Mouse (Mus musculus): ENCODE results near the gene Josd1. TPM values are rescaled to one million over a fixed set of nuclear protein-coding genes. Genes with fewer than 3 reads are reported as not detected.
A peak's percentile ranks its signal among the peaks of the same experiment; 100 is the strongest.

Gene Josd1
- polyA plus RNA-seq, 1 experiment = 32.0 TPM

DNA sequence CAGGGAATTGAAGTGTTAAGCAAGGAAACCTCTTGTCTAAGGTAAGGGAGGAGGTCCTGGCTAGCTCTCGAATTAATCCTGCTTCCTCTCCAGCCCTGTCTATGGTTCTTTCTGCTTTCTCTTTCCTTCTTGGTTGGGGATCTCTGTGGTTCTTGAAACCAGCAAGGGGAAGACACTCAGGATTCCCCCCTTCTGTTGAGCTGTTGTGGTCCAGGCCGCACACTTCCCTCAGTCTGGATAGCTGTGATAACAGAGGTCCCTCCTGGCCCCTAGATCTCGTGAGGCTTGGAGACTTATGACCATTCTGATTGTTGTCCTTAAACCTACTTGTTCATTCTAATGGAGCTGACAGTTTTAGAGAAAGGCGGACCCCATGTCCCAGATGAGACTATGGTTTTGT is 6.8 kb upstream of the Josd1 start:
- Histone ChIP-seq H3K4me3 (ENCODE audit: insufficient read depth, low read length) (no peak overlapping the region), H3K4me1 (ENCODE audit: control insufficient read depth, insufficient read depth, low read length) (no peaks in the 10 kb centered on the region; the same call in none of the 2 replicates), H3K27ac (ENCODE audit: insufficient read depth, low read length) (no peak overlapping the region)
- TF ChIP-seq POLR2A (IDR thresholded peaks at IDR 0.05; ENCODE audit: low read depth, low read length) (no peak), CTCF (IDR thresholded peaks at IDR 0.05; ENCODE audit: borderline replicate concordance, insufficient read depth, low read length) (no peak)

DNA sequence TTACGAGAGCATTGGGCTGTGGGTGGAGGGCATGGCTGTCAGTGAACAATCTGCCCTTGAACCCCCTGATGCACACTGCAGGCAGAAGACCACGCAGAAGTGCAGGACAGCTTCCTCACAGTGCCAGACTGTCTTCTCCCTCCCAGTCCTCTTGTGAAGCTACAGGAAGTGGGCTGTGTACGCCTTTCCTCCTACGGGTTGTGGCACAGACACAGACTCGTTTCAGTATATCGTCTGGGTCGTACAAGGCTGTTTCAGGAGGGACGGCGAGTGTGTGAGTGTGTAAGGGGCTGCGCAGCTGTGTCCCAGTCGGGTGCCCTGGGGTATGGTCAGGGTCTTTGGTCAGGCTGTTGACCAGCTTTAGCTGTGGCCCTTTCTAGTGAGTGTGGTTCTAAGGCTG is 6.0 kb upstream of the Josd1 start:
- no peak for TF ChIP-seq POLR2A (IDR thresholded peaks at IDR 0.05; ENCODE audit: low read depth, low read length)
- TF ChIP-seq CTCF (IDR thresholded peaks at IDR 0.05; ENCODE audit: borderline replicate concordance, insufficient read depth, low read length) = no peak
- Histone ChIP-seq H3K27ac (ENCODE audit: insufficient read depth, low read length) (no peak overlapping the region), H3K4me1 (ENCODE audit: control insufficient read depth, insufficient read depth, low read length) (no peaks in the 10 kb centered on the region; the same call in none of the 2 replicates), H3K4me3 (ENCODE audit: insufficient read depth, low read length) (no peak overlapping the region)

- Histone ChIP-seq H3K4me1 (ENCODE audit: control insufficient read depth, insufficient read depth, low read length) (no peaks in the 10 kb centered on the region; the same call in none of the 2 replicates), H3K27ac (ENCODE audit: insufficient read depth, low read length) (no peak overlapping the region), H3K4me3 (ENCODE audit: insufficient read depth, low read length) (no peak overlapping the region)
- TF ChIP-seq POLR2A (IDR thresholded peaks at IDR 0.05; ENCODE audit: low read depth, low read length) (no peak), CTCF (IDR thresholded peaks at IDR 0.05; ENCODE audit: borderline replicate concordance, insufficient read depth, low read length) (no peak)
These were observed 4.6 kb upstream of the Josd1 start for GRCm38 (mm10) chr15:79692334-79692733.

GRCm38 (mm10) chr15:79691023-79691508 is 3.3 kb upstream of the Josd1 start:
- TF ChIP-seq CTCF (IDR thresholded peaks at IDR 0.05; ENCODE audit: borderline replicate concordance, insufficient read depth, low read length) = no peak
- no peak for TF ChIP-seq POLR2A (IDR thresholded peaks at IDR 0.05; ENCODE audit: low read depth, low read length)
- Histone ChIP-seq H3K27ac (ENCODE audit: insufficient read depth, low read length) (no peak overlapping the region), H3K4me1 (ENCODE audit: control insufficient read depth, insufficient read depth, low read length) (no peaks in the 10 kb centered on the region; the same call in none of the 2 replicates), H3K4me3 (ENCODE audit: insufficient read depth, low read length) (peak overlapping the region; percentile 84)

DNA sequence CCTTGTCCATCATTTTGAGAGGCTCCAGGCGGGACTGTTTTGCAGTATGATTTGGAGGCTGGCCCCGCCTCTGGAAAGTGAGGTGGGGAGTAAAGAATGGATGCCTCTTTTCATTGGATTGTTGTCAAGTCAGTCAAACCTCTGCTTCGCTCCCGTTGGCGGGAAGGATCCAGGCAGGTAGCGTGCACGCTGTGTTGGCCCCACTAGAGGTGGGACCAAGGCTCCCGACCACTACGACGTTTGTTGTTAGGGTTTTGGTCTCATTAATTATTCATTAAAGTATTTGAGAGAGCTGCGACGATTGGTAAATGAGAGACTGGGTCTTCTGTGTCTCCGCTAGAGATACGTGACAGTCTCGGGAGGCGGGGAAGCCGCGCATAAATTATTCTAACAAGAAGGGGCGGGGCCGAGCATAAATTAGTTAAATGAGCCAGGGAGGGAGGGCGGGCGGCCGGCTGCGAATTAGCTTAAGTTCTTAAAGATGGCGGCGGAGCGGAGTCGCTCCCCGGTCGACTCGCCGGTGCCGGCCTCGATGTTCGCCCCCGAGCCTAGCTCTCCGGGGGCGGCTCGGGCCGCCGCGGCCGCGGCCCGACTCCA is 2.8 kb upstream of the Josd1 start, which contains the start of gene Gtpbp1:
Gtpbp1 (plus strand) TSS at position 420 of the 597 bp plus-strand sequence.
- TF ChIP-seq CTCF (IDR thresholded peaks at IDR 0.05; ENCODE audit: borderline replicate concordance, insufficient read depth, low read length) (no peak), POLR2A (IDR thresholded peaks at IDR 0.05; ENCODE audit: low read depth, low read length) (peak; percentile 60)
- no peaks in the 10 kb centered on the region; the same call in none of the 2 replicates for H3K4me1 ChIP-seq (ENCODE audit: control insufficient read depth, insufficient read depth, low read length)
- no peak within 1 kb of the TSS for H3K27ac ChIP-seq (ENCODE audit: insufficient read depth, low read length)
- H3K4me3 ChIP-seq (ENCODE audit: insufficient read depth, low read length) = peak within 1 kb of the TSS; percentile 84

DNA sequence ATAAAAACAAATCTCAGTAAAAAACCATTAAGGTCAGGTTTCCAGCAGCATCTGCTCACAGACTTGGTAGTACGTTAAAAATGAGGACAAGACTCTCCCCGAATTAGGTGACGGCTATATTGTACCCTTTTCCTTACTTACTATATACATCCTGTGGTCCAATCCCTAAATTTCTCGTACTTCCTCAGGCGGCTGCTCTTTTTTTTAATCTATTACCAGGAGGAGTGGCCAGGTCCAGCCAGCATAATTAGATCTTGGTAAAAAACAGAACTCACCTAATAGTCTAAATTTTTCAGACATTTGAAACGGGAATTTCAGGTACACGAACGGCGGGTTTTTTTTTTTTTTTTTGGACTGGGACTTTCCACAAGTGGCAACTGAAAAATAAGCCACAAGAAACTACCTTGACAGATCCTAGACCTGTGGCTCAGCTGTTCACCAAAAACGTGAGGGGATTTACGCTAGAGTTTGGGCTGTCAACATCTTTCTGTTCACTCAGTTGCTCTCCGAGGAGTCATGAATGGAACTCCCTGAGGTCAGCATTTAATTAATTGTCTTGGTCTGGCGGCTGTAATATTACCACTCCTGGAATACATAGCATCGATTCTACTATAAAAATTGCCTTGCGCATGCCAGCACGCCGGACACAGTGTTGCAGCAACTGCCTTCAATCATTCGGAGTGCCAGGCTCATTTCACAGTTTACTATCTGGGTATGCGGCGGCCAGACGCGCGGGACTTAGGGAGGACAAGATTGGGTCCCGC is 2.1 kb upstream of the Josd1 start:
- TF ChIP-seq CTCF (IDR thresholded peaks at IDR 0.05; ENCODE audit: borderline replicate concordance, insufficient read depth, low read length) (no peak), POLR2A (IDR thresholded peaks at IDR 0.05; ENCODE audit: low read depth, low read length) (0 out of 2 replicates have a peak, but pooled peaks have one; percentile 19)
- Histone ChIP-seq H3K4me1 (ENCODE audit: control insufficient read depth, insufficient read depth, low read length) (no peaks in the 10 kb centered on the region; the same call in none of the 2 replicates), H3K4me3 (ENCODE audit: insufficient read depth, low read length) (peak overlapping the region; percentile 40), H3K27ac (ENCODE audit: insufficient read depth, low read length) (no peak overlapping the region)

DNA sequence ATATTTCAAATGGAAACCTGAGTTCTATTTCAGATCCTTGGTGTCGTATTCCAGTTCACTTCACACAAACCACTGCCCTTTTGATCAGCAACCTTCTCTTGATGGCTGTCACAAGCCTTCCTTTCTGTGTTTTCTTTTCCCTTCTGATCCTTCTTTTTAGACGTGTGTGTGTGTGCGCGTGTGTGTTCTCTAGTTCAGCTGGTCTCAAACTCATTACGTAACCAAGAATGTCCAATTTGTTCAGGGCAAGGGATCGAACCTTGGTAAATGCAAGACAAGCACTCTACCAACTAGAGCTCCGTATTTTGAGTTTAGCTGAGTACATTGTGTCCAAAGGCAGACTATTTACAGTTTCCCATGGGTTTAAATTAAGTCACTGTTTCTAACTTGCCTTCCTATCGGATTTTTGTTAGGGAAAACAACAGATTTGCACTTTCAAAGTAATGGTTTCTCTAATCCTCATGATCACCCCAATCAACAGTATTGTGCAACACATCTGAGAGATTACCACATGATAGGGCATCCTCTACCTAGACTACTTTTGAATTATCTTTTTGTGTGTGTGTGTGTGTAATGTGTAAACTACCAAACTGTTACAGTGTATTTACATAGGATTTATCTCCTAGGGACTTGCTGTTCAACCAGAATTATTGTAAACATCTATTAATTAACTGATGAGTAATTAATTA is 693 bp upstream of the Josd1 start:
- Histone ChIP-seq H3K4me1 (ENCODE audit: control insufficient read depth, insufficient read depth, low read length) (peaks cover 6% of the 10 kb centered on the region), H3K4me3 (ENCODE audit: insufficient read depth, low read length) (peak overlapping the region; percentile 73), H3K27ac (ENCODE audit: insufficient read depth, low read length) (peak overlapping the region; percentile 77)
- TF ChIP-seq POLR2A (IDR thresholded peaks at IDR 0.05; ENCODE audit: low read depth, low read length) (no peak), CTCF (IDR thresholded peaks at IDR 0.05; ENCODE audit: borderline replicate concordance, insufficient read depth, low read length) (no peak)

- H3K4me1 ChIP-seq (ENCODE audit: control insufficient read depth, insufficient read depth, low read length) = peaks cover 6% of the 10 kb centered on the region
- peak overlapping the region; percentile 73 for H3K4me3 ChIP-seq (ENCODE audit: insufficient read depth, low read length)
These were observed 544 bp downstream of the Josd1 start for GRCm38 (mm10) chr15:79687175-79687574.

DNA sequence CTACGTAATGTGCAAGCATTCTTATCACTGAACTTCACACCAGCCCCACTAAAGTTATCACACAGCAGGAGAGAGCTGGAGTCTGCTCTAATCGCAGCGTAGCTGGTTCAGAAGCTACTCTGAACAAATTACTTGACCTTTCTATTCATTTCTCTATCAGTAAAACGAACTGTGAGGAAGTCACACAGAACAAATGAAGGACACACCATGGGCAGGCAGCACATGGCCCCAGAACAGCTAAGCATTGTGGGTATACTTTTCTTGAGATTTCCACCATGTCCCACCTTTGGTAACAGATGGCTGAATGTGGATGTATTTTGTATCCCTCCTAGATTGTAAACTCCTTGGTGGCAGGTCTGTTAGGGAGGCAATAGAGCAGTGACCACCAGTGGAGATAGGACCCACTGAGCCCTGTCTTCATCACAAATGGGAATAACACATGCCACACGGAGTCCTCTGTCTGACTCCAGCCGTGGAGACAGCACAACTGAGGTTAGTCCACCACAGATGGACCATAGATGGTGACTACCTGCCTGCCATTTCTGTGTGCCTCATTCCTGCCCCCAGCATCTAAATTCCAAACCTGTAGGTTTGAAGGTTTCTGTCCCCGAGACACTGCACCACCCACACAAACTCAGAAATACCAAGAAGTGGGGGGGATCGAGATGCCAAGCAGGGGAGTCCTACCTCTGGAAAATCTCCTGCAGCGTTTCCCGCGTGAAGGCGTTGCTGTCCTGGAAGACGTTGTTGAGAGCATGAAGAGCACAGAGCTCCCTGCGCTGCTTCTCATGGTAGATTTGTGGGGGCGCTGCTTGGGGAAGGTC is 1.5 kb downstream of the Josd1 start:
- TF ChIP-seq POLR2A (IDR thresholded peaks at IDR 0.05; ENCODE audit: low read depth, low read length) = no peak
- no peak for TF ChIP-seq CTCF (IDR thresholded peaks at IDR 0.05; ENCODE audit: borderline replicate concordance, insufficient read depth, low read length)
- H3K27ac ChIP-seq (ENCODE audit: insufficient read depth, low read length) = no peak overlapping the region
- peak overlapping the region; percentile 73 for H3K4me3 ChIP-seq (ENCODE audit: insufficient read depth, low read length)
- H3K4me1 ChIP-seq (ENCODE audit: control insufficient read depth, insufficient read depth, low read length) = peaks cover 6% of the 10 kb centered on the region

More at GRCm38 (mm10) chr15:79687175-79687574, 544 bp downstream of the Josd1 start:
- peak overlapping the region; percentile 77 for H3K27ac ChIP-seq (ENCODE audit: insufficient read depth, low read length)
- TF ChIP-seq CTCF (IDR thresholded peaks at IDR 0.05; ENCODE audit: borderline replicate concordance, insufficient read depth, low read length) (no peak), POLR2A (IDR thresholded peaks at IDR 0.05; ENCODE audit: low read depth, low read length) (peak; percentile 40; the same call in 1 of the 2 replicates)
